Mouse (Mus musculus): ENCODE measurements at regions not wholly inside any gene's neighbourhood (a gene's known extent, or its start where the extent isn't known, plus 50 kb on each side); places are given as distances from the start of the nearest gene placed in this dataset.
A peak's percentile ranks its signal among the peaks of the same experiment; 100 is the strongest.

- DNase-seq (ENCODE audit: low spot score in 2 of 2): no peak
Measured at GRCm38 (mm10) chr12:12581271-12582186, 319.6 kb downstream of the Fam49a start.

- DNase-seq (ENCODE audit: low spot score in 2 of 2): no peak
Measured at GRCm38 (mm10) chr12:12580763-12581178, 318.8 kb downstream of the Fam49a start.

- DNase-seq (ENCODE audit: low spot score in 2 of 2): no peak
Measured at GRCm38 (mm10) chr12:12578278-12578677, 316.3 kb downstream of the Fam49a start.

- DNase-seq (ENCODE audit: low spot score in 2 of 2): no peak
Measured at GRCm38 (mm10) chr12:12570563-12571251, 308.8 kb downstream of the Fam49a start.

GRCm38 (mm10) chr12:12567734-12568104, 305.8 kb downstream of the Fam49a start:
- DNase-seq (ENCODE audit: low spot score in 2 of 2): no peak

GRCm38 (mm10) chr12:12567058-12567733, 305.3 kb downstream of the Fam49a start:
- no peak for DNase-seq (ENCODE audit: low spot score in 2 of 2)

- DNase-seq (ENCODE audit: low spot score in 2 of 2): no peak
Measured at GRCm38 (mm10) chr12:12562267-12562666, 300.3 kb downstream of the Fam49a start.

- DNase-seq (ENCODE audit: low spot score in 2 of 2): no peak
Measured at GRCm38 (mm10) chr12:12551818-12552217, 289.9 kb downstream of the Fam49a start.

- DNase-seq (ENCODE audit: low spot score in 2 of 2): no peak
Measured at GRCm38 (mm10) chr12:12549649-12550048, 287.7 kb downstream of the Fam49a start.

- DNase-seq (ENCODE audit: low spot score in 2 of 2): no peak
Measured at GRCm38 (mm10) chr12:12548688-12549087, 286.7 kb downstream of the Fam49a start.

- DNase-seq (ENCODE audit: low spot score in 2 of 2): no peak
Measured at GRCm38 (mm10) chr12:12547477-12547876, 285.5 kb downstream of the Fam49a start.

GRCm38 (mm10) chr12:12546372-12547031, 284.6 kb downstream of the Fam49a start:
- DNase-seq (ENCODE audit: low spot score in 2 of 2): no peak

- DNase-seq (ENCODE audit: low spot score in 2 of 2): peak in 1 of 2 experiments; percentile 9
Measured at GRCm38 (mm10) chr12:12541076-12542070, 279.4 kb downstream of the Fam49a start.

GRCm38 (mm10) chr12:12539291-12539690, 277.4 kb downstream of the Fam49a start:
- DNase-seq (ENCODE audit: low spot score in 2 of 2): no peak

GRCm38 (mm10) chr12:12534779-12535178, 272.8 kb downstream of the Fam49a start:
- no peak for DNase-seq (ENCODE audit: low spot score in 2 of 2)

GRCm38 (mm10) chr12:12530796-12531195, 268.9 kb downstream of the Fam49a start:
- DNase-seq (ENCODE audit: low spot score in 2 of 2): no peak

GRCm38 (mm10) chr12:12529541-12529940, 267.6 kb downstream of the Fam49a start:
- DNase-seq (ENCODE audit: low spot score in 2 of 2): no peak

GRCm38 (mm10) chr12:12528478-12528981, 266.6 kb downstream of the Fam49a start:
- no peak for DNase-seq (ENCODE audit: low spot score in 2 of 2)

GRCm38 (mm10) chr12:12527766-12528477, 266.0 kb downstream of the Fam49a start:
- DNase-seq (ENCODE audit: low spot score in 2 of 2): no peak

Data from adrenal gland, postnatal 4 days (tissue).